Mouse (Mus musculus) common myeloid progenitor, adult 5-6 weeks (primary cell): ENCODE data around the gene Lif. TPM values are rescaled to one million over a fixed set of nuclear protein-coding genes. Genes with fewer than 3 reads are reported as not detected.
A peak's percentile ranks its signal among the peaks of the same experiment; 100 is the strongest.

Experiments
- ATAC-seq: replicated peaks from 2 replicates; pipeline ENCODE4 v1.8.0; 2016; ENCODE audit warnings: low read depth, mild to moderate bottlenecking, moderate TSS enrichment, inconsistent platforms; ENCODE audit not compliant: poor library complexity, severe bottlenecking
- total RNA-seq: library from RNA; stranded (forward); fragments of 200-1000, 187-1606 nt; gene quantifications from 2 replicates; pipeline ENCODE4 v1.2.3, GENCODE M21; 2017

Lif gene
- 0.63 and 1.1 TPM in 2 replicates for total RNA-seq

- no peak for ATAC-seq
These were observed at the start of gene Lif for GRCm38 (mm10) chr11:4256846-4257607. Gene Lif (plus strand): TSS chr11:4257557.

GRCm38 (mm10) chr11:4207655-4208054 lies 49.7 kb upstream of the Lif start:
- ATAC-seq: no peak

- ATAC-seq: no peak; the same call in 1 of the 2 replicates
These were observed 47.8 kb upstream of the Lif start for GRCm38 (mm10) chr11:4209556-4209955.

GRCm38 (mm10) chr11:4210786-4211185 lies 46.6 kb upstream of the Lif start:
- no peak for ATAC-seq

- ATAC-seq: no peak
These were observed 44.2 kb upstream of the Lif start for GRCm38 (mm10) chr11:4213107-4213506.

- ATAC-seq: no peak
These were observed 42.8 kb upstream of the Lif start for GRCm38 (mm10) chr11:4214572-4214971.

GRCm38 (mm10) chr11:4215061-4215460 lies 42.3 kb upstream of the Lif start:
- no peak for ATAC-seq

- ATAC-seq: no peak
These were observed 40.9 kb upstream of the Lif start for GRCm38 (mm10) chr11:4216248-4217000.

GRCm38 (mm10) chr11:4217914-4218629 lies 39.3 kb upstream of the Lif start, which contains the start of gene Castor1:
Gene Castor1 (plus strand): TSS chr11:4218225.
- peak; percentile 88 for ATAC-seq

- no peak for ATAC-seq
These were observed 38.7 kb upstream of the Lif start for GRCm38 (mm10) chr11:4218637-4219036.

GRCm38 (mm10) chr11:4219317-4219751 lies 38.0 kb upstream of the Lif start:
- ATAC-seq: no peak

GRCm38 (mm10) chr11:4219908-4220307 lies 37.4 kb upstream of the Lif start:
- no peak for ATAC-seq

GRCm38 (mm10) chr11:4220443-4221400 lies 36.6 kb upstream of the Lif start:
- peak; percentile 45 for ATAC-seq

GRCm38 (mm10) chr11:4222046-4222950 lies 35.1 kb upstream of the Lif start:
- ATAC-seq: peak; percentile 7; the same call in 1 of the 2 replicates

GRCm38 (mm10) chr11:4223393-4224188 lies 33.8 kb upstream of the Lif start:
- ATAC-seq: no peak; the same call in 1 of the 2 replicates

- no peak for ATAC-seq
These were observed 33.1 kb upstream of the Lif start for GRCm38 (mm10) chr11:4224223-4224622.

- ATAC-seq: no peak
These were observed 30.6 kb upstream of the Lif start for GRCm38 (mm10) chr11:4226569-4227325.
